ENCODE assay signal across 15 mouse cellular contexts in genomic region chr2:153298460-153298859, GRCm38 (mm10). TPM values are rescaled to one million over a fixed set of nuclear protein-coding genes. Genes with fewer than 3 reads are reported as not detected.
DNase-seq lines count a peak whose midpoint lies in the region; ATAC-seq and TF ChIP-seq lines count a peak whose summit lies in the region.
"Had no signal": no experiment of that assay in that cellular context is flagged by ENCODE, and none has a peak within 500 bp of the region (broad histone marks: within the 10 kb centered on the region; RNA-seq: fewer than 3 reads in every experiment).

No protein-coding gene starts in this region.

- intact Hi-C loops in heart, postnatal 10 days (cut with DNase I), result loop anchor here (5.0 to 10.0 kb wide), 2 partner anchors 99 to 286 kb away; no protein-coding TSS in a partner anchor
- intact Hi-C loops in heart, postnatal 36 days (cut with DNase I), result no loop called here

- peak overlapping the region; percentile 59 for H3K9ac ChIP-seq in MEL (ENCODE audit: control insufficient read depth, low read depth, low read length, poor library complexity, severe bottlenecking)
- H3K9ac ChIP-seq in midbrain, embryonic 11.5 days (ENCODE audit: low read length), result no peak overlapping the region
- H3K9ac ChIP-seq: hindbrain, embryonic 12.5 days; limb, embryonic 12.5 days had no signal

- H3K4me2 ChIP-seq in midbrain, embryonic 11.5 days, result no peak overlapping the region
- H3K4me2 ChIP-seq: hindbrain, embryonic 12.5 days; limb, embryonic 12.5 days had no signal

- TF ChIP-seq CTCF in layer of hippocampus, adult 2 months (conservative IDR thresholded peaks at IDR 0.05), result no peak
- TF ChIP-seq CTCF in MEL (IDR thresholded peaks at IDR 0.05 in 2 of 3, conservative IDR thresholded peaks at IDR 0.05 in 1 of 3; ENCODE audit: control insufficient read depth in 1 of 3, insufficient read depth in 1 of 3, low read depth in 2 of 3, low read length in 3 of 3, poor library complexity in 1 of 3, severe bottlenecking in 1 of 3), result no peak; a peak in 1 of 6 replicates

- H3K4me3 ChIP-seq in layer of hippocampus, adult 2 months, result no peak overlapping the region
- H3K4me3 ChIP-seq in MEL (ENCODE audit: control insufficient read depth in 1 of 2, insufficient read depth in 1 of 2, low read depth in 2 of 2, low read length in 2 of 2), result peak overlapping the region; percentile 13 to 38
- no peak overlapping the region for H3K4me3 ChIP-seq in midbrain, embryonic 11.5 days (ENCODE audit: low read depth, low read length)
- H3K4me3 ChIP-seq: hindbrain, embryonic 12.5 days; limb, embryonic 12.5 days; myocyte had no signal

- H3K36me3 ChIP-seq in MEL (ENCODE audit: control insufficient read depth in 1 of 2, insufficient read depth in 2 of 2, low read length in 2 of 2), result peaks cover 0 to 22% of the 10 kb centered on the region in 2 experiments; a peak in 2 of 4 replicates
- H3K36me3 ChIP-seq in midbrain, embryonic 11.5 days (ENCODE audit: control insufficient read depth, insufficient read depth, low read length), result no peaks in the 10 kb centered on the region; the same call in 1 of the 2 replicates
- H3K36me3 ChIP-seq: hindbrain, embryonic 12.5 days had no signal

- DNase-seq in heart, postnatal 10 days, result peak; percentile 22 to 25
- DNase-seq in heart, postnatal 36 days, result no peak
- DNase-seq in layer of hippocampus, adult 2 months (ENCODE audit: low spot score in 2 of 2), result no peak
- no peak for DNase-seq in layer of hippocampus, adult 9-10 months (ENCODE audit: low spot score)
- peak; percentile 78 for DNase-seq in MEL (ENCODE audit: low read depth, low spot score)
- DNase-seq in induced T-regulatory cell, adult 2 months (ENCODE audit: low read depth), result peak; percentile 42
- DNase-seq in midbrain, embryonic 11.5 days (ENCODE audit: low spot score, missing footprints), result no peak
- DNase-seq: adrenal gland, adult 2 months; right cerebral cortex, postnatal 4 days had no signal

- peak overlapping the region; percentile 18; the same call in 1 of the 2 replicates for H3K27ac ChIP-seq in layer of hippocampus, adult 2 months
- peak overlapping the region; percentile 97 for H3K27ac ChIP-seq in MEL (ENCODE audit: control insufficient read depth, low read depth, low read length)
- no peak overlapping the region for H3K27ac ChIP-seq in midbrain, embryonic 11.5 days (ENCODE audit: low read depth, low read length)
- H3K27ac ChIP-seq: hindbrain, embryonic 12.5 days; limb, embryonic 12.5 days had no signal

- H3K27me3 ChIP-seq in MEL (ENCODE audit: control insufficient read depth in 1 of 2, insufficient read depth in 2 of 2, low read length in 2 of 2), result no peaks in the 10 kb centered on the region
- H3K27me3 ChIP-seq in midbrain, embryonic 11.5 days (ENCODE audit: control insufficient read depth, insufficient read depth, low read length), result no peaks in the 10 kb centered on the region
- H3K27me3 ChIP-seq: hindbrain, embryonic 12.5 days; limb, embryonic 12.5 days; megakaryocyte, embryonic 14.5 days; Patski had no signal

- peaks cover 30% of the 10 kb centered on the region for H3K79me2 ChIP-seq in MEL (ENCODE audit: control insufficient read depth, insufficient read depth, low read length, poor library complexity)

- no peak for ATAC-seq in midbrain, embryonic 11.5 days (ENCODE audit: low FRiP score)
- ATAC-seq in activated CD4-positive, CD25-positive, alpha-beta regulatory T cell, adult 4 months, result no peak
- ATAC-seq: Patski had no signal

- 76% methylated on average over 4 of the region's 4 CpGs for WGBS in midbrain, embryonic 11.5 days

- TF ChIP-seq POLR2A in MEL (IDR thresholded peaks at IDR 0.05; ENCODE audit: control insufficient read depth in 1 of 2, insufficient read depth in 1 of 2, low read depth in 1 of 2, low read length in 2 of 2, poor library complexity in 1 of 2), result no peak

- no peaks in the 10 kb centered on the region for H3K9me3 ChIP-seq in MEL (replicated peaks; ENCODE audit: insufficient read depth, low read length)
- H3K9me3 ChIP-seq in midbrain, embryonic 11.5 days (ENCODE audit: control insufficient read depth, low read length), result no peaks in the 10 kb centered on the region
- H3K9me3 ChIP-seq: hindbrain, embryonic 12.5 days; limb, embryonic 12.5 days; megakaryocyte, embryonic 14.5 days had no signal

- TF ChIP-seq EP300 in MEL (IDR thresholded peaks at IDR 0.05; ENCODE audit: low read depth in 1 of 2, low read length in 2 of 2), result no peak

- peaks cover 0 to 29% of the 10 kb centered on the region in 2 experiments; a peak in 3 of 4 replicates for H3K4me1 ChIP-seq in MEL (ENCODE audit: control insufficient read depth in 1 of 2, insufficient read depth in 2 of 2, low read length in 2 of 2)
- H3K4me1 ChIP-seq in midbrain, embryonic 11.5 days (ENCODE audit: control insufficient read depth, insufficient read depth, low read length), result no peaks in the 10 kb centered on the region
- H3K4me1 ChIP-seq: hindbrain, embryonic 12.5 days; limb, embryonic 12.5 days had no signal

- no peak for TF ChIP-seq RAD21 in MEL (IDR thresholded peaks at IDR 0.05; ENCODE audit: low read depth, low read length)

TF ChIP-seq in MEL, 35 proteins besides CTCF, POLR2A, EP300 and RAD21:
- TF ChIP-seq TAL1 (IDR thresholded peaks at IDR 0.05; ENCODE audit: low read length), result no peak
- TF ChIP-seq ZKSCAN1 (IDR thresholded peaks at IDR 0.05; ENCODE audit: low read depth, low read length), result no peak
- no peak for TF ChIP-seq MXI1 (IDR thresholded peaks at IDR 0.05; ENCODE audit: low read depth, low read length)
- TF ChIP-seq ETS1 (IDR thresholded peaks at IDR 0.05; ENCODE audit: low read depth, low read length), result peak; percentile 97
- peak; percentile 92 for TF ChIP-seq SIN3A (IDR thresholded peaks at IDR 0.05; ENCODE audit: low read length)
- no peak for TF ChIP-seq GATA1 (IDR thresholded peaks at IDR 0.05; ENCODE audit: low read depth, low read length)
- no peak for TF ChIP-seq MYB (IDR thresholded peaks at IDR 0.05; ENCODE audit: low read depth, low read length)
- no peak for TF ChIP-seq ELF1 (IDR thresholded peaks at IDR 0.05; ENCODE audit: low read depth, low read length)
- no peak for TF ChIP-seq ZNF384 (IDR thresholded peaks at IDR 0.05; ENCODE audit: low read depth, low read length)
- no peak for TF ChIP-seq USF2 (IDR thresholded peaks at IDR 0.05; ENCODE audit: borderline replicate concordance in 1 of 2, insufficient read depth in 1 of 2, low read depth in 1 of 2, low read length in 2 of 2)
- TF ChIP-seq KAT2A (conservative IDR thresholded peaks at IDR 0.05; ENCODE audit: low read depth, low read length), result no peak
- TF ChIP-seq TCF12 (IDR thresholded peaks at IDR 0.05; ENCODE audit: low read depth, low read length), result 0 out of 2 replicates have a peak, but pooled peaks have one; percentile 6
- TF ChIP-seq MAX (IDR thresholded peaks at IDR 0.05; ENCODE audit: low read length), result no peak
TF ChIP-seq in MEL: peak in this region for 3.

RNA-seq across cellular contexts. Expression of gene Kif3b, which starts 7.2 kb away (rescaled TPM):
- 10 to 100 TPM; 11.3 to 12.9 TPM for total RNA-seq in heart, postnatal 10 days (2021)
- total RNA-seq in heart, postnatal 36 days (2021), result 1 to 10 TPM; 7.3 to 8.9 TPM
- total RNA-seq in layer of hippocampus, adult 2 months (2021), result 10 to 100 TPM; 50.6 to 55.7 TPM
- 10.0 and 11.0 TPM in 2 replicates for total RNA-seq in MEL (2012; rRNA removed)
- polyA plus RNA-seq in MEL (2012; ENCODE audit: insufficient read depth in 1 of 2, insufficient read length in 2 of 2, low read depth in 1 of 2, low replicate concordance in 2 of 2, missing spikeins in 1 of 2), result 10 to 100 TPM; 17.9 to 34.2 TPM
- polyA plus RNA-seq in midbrain, embryonic 11.5 days (2014; fragmentation: Nextera tagmentation; extraction: Ambion mirVana), result 7.5 and 9.4 TPM in 2 replicates
- polyA plus RNA-seq in activated CD4-positive, CD25-positive, alpha-beta regulatory T cell, adult 4 months (2017; shearing (Covaris generic)), result 10 to 100 TPM in 1 of 2 experiments, 1 to 10 TPM in 1; 9.4 to 11.1 TPM

RNA-seq across cellular contexts. Expression of gene Asxl1, which starts 47.2 kb away (rescaled TPM):
- total RNA-seq in heart, postnatal 10 days (2021), result 10 to 100 TPM; 27.5 to 30.3 TPM
- total RNA-seq in heart, postnatal 36 days (2021), result 10 to 100 TPM; 23.5 to 23.8 TPM
- 10 to 100 TPM; 34.6 to 34.9 TPM for total RNA-seq in layer of hippocampus, adult 2 months (2021)
- 15.2 and 20.6 TPM in 2 replicates for total RNA-seq in MEL (2012; rRNA removed)
- polyA plus RNA-seq in MEL (2012; ENCODE audit: insufficient read depth in 1 of 2, insufficient read length in 2 of 2, low read depth in 1 of 2, low replicate concordance in 2 of 2, missing spikeins in 1 of 2), result 10 to 100 TPM in 1 of 2 experiments, not detected in 1; 35.5 TPM
- polyA plus RNA-seq in midbrain, embryonic 11.5 days (2014; fragmentation: Nextera tagmentation; extraction: Ambion mirVana), result 19.6 TPM in 2 replicates
- polyA plus RNA-seq in activated CD4-positive, CD25-positive, alpha-beta regulatory T cell, adult 4 months (2017; shearing (Covaris generic)), result 10 to 100 TPM; 13.9 to 20.4 TPM

RNA-seq across cellular contexts. Expression of gene Pofut1, which starts 57.1 kb away (rescaled TPM):
- 10 to 100 TPM; 19.2 to 22.5 TPM for total RNA-seq in heart, postnatal 10 days (2021)
- 10 to 100 TPM; 13.7 to 14.6 TPM for total RNA-seq in heart, postnatal 36 days (2021)
- total RNA-seq in layer of hippocampus, adult 2 months (2021), result 10 to 100 TPM; 16.6 to 19.4 TPM
- total RNA-seq in MEL (2012; rRNA removed), result 20.2 and 20.5 TPM in 2 replicates
- polyA plus RNA-seq in MEL (2012; ENCODE audit: insufficient read depth in 1 of 2, insufficient read length in 2 of 2, low read depth in 1 of 2, low replicate concordance in 2 of 2, missing spikeins in 1 of 2), result 10 to 100 TPM in 1 of 2 experiments, not detected in 1; 28.7 TPM
- polyA plus RNA-seq in midbrain, embryonic 11.5 days (2014; fragmentation: Nextera tagmentation; extraction: Ambion mirVana), result 6.4 and 7.2 TPM in 2 replicates
- 1 to 10 TPM; 8.8 to 9.4 TPM for polyA plus RNA-seq in activated CD4-positive, CD25-positive, alpha-beta regulatory T cell, adult 4 months (2017; shearing (Covaris generic))

RNA-seq across cellular contexts. Expression of gene Plagl2, which starts 57.2 kb away (rescaled TPM):
- 1 to 10 TPM; 5.7 to 7.8 TPM for total RNA-seq in heart, postnatal 10 days (2021)
- total RNA-seq in heart, postnatal 36 days (2021), result 1 to 10 TPM; 4.0 to 4.2 TPM
- total RNA-seq in layer of hippocampus, adult 2 months (2021), result 1 to 10 TPM; 5.5 to 5.8 TPM
- 5.9 and 6.0 TPM in 2 replicates for total RNA-seq in MEL (2012; rRNA removed)
- 10 to 100 TPM in 1 of 2 experiments, not detected in 1; 34.4 TPM for polyA plus RNA-seq in MEL (2012; ENCODE audit: insufficient read depth in 1 of 2, insufficient read length in 2 of 2, low read depth in 1 of 2, low replicate concordance in 2 of 2, missing spikeins in 1 of 2)
- polyA plus RNA-seq in midbrain, embryonic 11.5 days (2014; fragmentation: Nextera tagmentation; extraction: Ambion mirVana), result 31.5 and 35.3 TPM in 2 replicates
- polyA plus RNA-seq in activated CD4-positive, CD25-positive, alpha-beta regulatory T cell, adult 4 months (2017; shearing (Covaris generic)), result 10 to 100 TPM; 20.9 to 26.3 TPM

Comparison
In these comparisons a context has a peak if more than half of its experiments do, and no peak if none do; other contexts are left out.
1. DNase-seq: peak in heart, postnatal 10 days (2 of 2), MEL (single experiment) and induced T-regulatory cell, adult 2 months (single experiment); none in heart, postnatal 36 days (0 of 2), layer of hippocampus, adult 2 months (0 of 2), layer of hippocampus, adult 9-10 months (single experiment) and midbrain, embryonic 11.5 days (single experiment).
2. H3K4me3 ChIP-seq: peak in MEL (2 of 2); none in layer of hippocampus, adult 2 months (single experiment) and midbrain, embryonic 11.5 days (single experiment).